Mouse (Mus musculus): Measurements from ENCODE around the gene Slc3a2.

DNA sequence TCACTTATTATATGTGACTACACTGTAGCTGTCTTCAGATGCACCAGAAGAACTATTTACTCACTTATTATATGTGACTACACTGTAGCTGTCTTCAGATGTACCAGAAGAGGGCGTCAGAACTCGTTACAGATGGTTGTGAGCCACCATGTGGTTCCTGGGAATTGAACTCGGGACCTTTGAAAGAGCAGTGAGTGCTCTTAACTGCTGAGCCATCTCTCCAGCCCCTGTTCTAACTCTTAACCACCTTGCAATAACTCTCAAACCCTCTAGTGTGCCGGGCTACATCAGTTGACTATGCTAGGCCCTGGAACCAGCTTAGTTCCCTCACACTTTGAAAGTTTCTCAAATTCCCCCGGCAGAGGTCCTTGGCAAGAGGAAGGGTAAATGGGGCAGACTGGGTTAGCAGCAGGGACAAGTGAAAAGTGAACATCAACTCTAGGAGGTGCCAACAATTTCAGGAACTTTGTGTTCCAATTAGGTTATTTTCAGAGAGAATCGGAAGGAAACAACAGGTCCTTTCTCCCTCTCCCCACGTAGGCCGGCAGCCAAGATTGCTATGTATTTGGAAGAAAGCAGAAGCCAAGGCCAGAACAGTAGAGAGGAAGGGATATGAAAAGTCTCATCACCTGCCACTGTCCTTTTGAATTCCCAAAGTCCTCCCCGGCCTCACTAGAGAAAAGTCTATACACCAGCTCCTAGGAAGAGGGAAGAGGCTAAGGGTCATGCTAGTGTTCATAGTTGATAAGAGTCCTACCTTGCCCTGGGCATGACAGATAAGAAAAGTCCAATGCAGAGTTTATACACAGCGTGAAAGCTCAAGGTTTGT is 8.3 kb downstream of the Slc3a2 start:
- TF ChIP-seq CTCF (IDR thresholded peaks at IDR 0.05; ENCODE audit: borderline replicate concordance, extremely low read depth, insufficient read depth, insufficient read length) = no peak
- no peak for TF ChIP-seq POLR2A (IDR thresholded peaks at IDR 0.05; ENCODE audit: borderline replicate concordance, extremely low read depth, insufficient read depth, insufficient read length, poor library complexity, severe bottlenecking)

Measured in brain, embryonic 14.5 days (tissue).